Mouse (Mus musculus): Measurements from ENCODE around the gene Myrf.

DNA sequence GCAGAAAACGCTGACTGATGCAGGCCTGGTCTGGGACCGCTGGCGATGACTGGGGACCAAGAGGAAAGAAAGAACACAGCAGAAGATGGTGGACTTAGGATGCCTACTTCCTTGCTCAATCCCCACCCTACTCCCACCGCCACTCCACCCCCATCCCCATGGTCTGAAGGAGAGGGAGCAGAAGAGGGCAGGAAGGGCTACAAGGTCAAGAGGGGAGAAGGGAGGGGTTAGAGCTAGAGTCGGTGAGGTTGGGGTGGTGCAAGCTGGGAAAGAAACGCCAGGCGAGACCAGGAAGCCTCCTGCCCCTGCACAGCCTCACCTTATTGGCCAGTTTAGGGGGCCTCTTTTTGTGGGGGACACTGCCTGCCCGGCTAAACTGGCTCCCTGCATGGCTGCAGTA is 24.4 kb downstream of the Myrf start:
- TF ChIP-seq POLR2A (IDR thresholded peaks at IDR 0.05; ENCODE audit: borderline replicate concordance, extremely low read depth, insufficient read depth, insufficient read length, poor library complexity, severe bottlenecking) (no peak), CTCF (IDR thresholded peaks at IDR 0.05; ENCODE audit: borderline replicate concordance, extremely low read depth, insufficient read depth, insufficient read length) (no peak)
